Mouse (Mus musculus): ENCODE data around the gene Supt5. TPM values are rescaled to one million over a fixed set of nuclear protein-coding genes. Genes with fewer than 3 reads are reported as not detected.

Supt5 gene
- total RNA-seq, 2 experiments from 2014 or later, result 113 to 123 TPM

- no peak for DNase-seq (ENCODE audit: low spot score in 2 of 2)
Measured at GRCm38 (mm10) chr7:28354113-28354581, 15.6 kb upstream of the Supt5 start.

DNA sequence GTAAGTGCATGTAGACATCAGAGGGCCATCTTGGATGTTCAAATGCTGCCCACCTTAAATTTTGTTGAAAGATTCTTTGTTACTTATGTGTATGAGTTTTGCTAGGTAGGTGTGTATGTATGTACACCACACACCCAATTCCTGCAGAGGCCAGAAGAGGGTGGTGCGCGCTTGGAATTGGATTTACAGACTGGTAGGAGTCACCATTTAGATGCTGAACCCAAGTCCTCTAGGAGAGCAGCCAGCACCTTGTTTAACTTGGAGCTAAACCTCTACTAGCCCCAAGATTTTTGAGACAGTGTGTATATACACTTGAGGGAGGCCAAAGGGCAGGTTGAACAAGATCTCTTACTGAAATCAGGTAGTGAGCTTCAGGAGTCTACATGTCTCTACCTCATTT, 14.7 kb upstream of the Supt5 start:
- DNase-seq (ENCODE audit: low spot score in 2 of 2), result no peak

GRCm38 (mm10) chr7:28351676-28352191, 13.2 kb upstream of the Supt5 start:
- DNase-seq (ENCODE audit: low spot score in 2 of 2), result no peak

DNA sequence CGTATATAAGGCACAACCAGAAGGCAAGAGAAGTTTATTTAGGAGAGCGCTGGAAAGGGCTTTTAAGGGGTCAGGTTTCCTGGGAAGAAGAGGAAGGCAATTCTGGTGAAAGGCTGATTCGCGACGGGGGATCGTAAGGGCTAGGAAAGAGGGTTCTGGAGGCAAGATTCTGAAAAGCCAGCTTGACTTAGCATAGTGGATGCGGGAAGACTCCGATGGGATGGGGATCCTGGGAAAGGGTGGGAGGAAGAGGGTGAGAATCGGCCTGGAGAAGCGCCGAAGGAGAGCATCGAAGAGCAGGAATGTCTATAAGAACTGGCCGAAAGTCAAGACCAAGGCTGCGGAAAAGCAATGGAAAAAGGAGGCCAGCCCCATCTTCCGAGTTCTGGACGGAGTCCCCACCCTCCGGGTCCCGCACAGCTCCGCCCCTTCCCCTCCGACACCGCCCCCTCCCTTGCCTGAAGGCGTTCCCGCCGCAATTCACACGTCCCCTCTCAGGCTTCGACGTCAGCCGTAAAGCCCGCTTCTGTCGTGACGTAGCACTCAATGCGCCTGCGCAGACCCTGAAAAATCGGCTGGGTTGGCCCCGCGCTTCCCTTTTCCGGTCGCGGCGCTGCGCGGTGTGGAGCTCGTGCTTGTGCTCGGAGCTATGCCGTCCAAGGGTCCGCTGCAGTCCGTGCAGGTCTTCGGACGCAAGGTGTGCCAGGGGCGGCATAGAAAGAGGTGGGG, 11.8 kb upstream of the Supt5 start, which contains the start of gene Rps16:
Gene Rps16, plus strand, starts transcription at position 498 of the 729 bp plus-strand sequence.
- DNase-seq (ENCODE audit: low spot score in 2 of 2), result peak; percentile 97 to 99

DNA sequence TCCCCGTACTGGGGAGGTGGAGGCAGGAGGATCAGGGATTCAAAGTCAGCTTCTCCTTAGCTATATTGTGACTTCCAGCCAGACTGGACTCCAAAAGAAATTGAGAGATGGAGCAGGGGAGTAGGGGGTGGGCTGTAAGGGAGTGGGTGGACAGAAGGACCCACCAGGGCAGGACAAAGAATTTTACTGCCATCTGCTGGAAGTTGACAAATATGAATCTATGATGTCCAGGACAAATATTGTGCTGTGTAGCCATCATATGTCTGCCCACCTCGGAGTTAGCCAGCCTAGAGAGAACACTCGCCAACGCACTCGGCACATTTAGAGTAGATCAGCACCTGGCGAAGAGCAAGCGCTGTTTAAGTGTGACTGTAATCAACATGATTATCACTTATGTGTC, 10.1 kb upstream of the Supt5 start:
- DNase-seq (ENCODE audit: low spot score in 2 of 2), result no peak

GRCm38 (mm10) chr7:28347746-28348145, 9.2 kb upstream of the Supt5 start:
- no peak for DNase-seq (ENCODE audit: low spot score in 2 of 2)

GRCm38 (mm10) chr7:28344637-28345036, 6.1 kb upstream of the Supt5 start:
- DNase-seq (ENCODE audit: low spot score in 2 of 2), result no peak

DNA sequence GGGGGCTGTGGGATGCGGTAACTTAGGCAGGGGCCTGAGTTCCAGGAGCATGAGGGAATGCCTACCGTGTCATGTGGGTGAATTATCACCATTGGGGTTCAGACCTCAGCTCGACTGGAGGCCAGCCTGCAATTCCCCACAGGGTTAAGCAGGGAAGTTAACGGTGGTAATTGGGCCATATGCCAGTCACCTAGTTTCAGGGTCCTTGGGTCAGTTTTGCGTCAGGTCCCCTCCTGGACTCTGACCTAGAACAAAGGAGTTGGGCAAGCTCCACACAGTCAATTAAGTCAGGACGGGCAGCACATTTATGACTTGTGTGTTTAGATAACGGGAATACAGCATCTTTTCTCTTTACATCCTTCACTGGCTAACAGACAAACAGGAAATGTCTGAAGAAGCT, 2.8 kb upstream of the Supt5 start:
- peak in 1 of 2 experiments; percentile 3 for DNase-seq (ENCODE audit: low spot score in 2 of 2)

- DNase-seq (ENCODE audit: low spot score in 2 of 2), result peak in 1 of 2 experiments; percentile 40
Measured at GRCm38 (mm10) chr7:28339213-28339917, 819 bp upstream of the Supt5 start.

- no peak for DNase-seq (ENCODE audit: low spot score in 2 of 2)
Measured at GRCm38 (mm10) chr7:28335471-28335870, 3.1 kb downstream of the Supt5 start.

DNA sequence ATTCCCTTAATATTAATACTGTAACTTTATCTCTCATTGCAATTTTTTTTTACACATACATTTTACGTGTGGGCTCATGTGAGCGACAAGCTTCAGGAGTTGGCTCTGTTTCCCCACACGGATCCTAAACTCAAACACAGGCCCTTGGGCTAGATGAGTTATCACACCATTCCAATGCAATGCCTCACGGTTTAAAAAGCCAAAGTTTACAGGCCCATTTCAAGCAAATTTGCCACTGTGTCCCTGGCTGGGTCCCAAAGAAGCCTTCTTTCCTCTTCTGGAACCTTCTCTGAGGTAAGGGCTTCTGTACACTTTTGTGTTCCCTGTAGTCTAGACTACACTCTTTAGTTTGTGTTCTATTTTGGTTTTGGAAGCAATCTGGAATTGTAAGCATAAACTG, 4.0 kb downstream of the Supt5 start:
- no peak for DNase-seq (ENCODE audit: low spot score in 2 of 2)

- DNase-seq (ENCODE audit: low spot score in 2 of 2), result no peak
Measured at GRCm38 (mm10) chr7:28328260-28328659, 10.3 kb downstream of the Supt5 start.

DNA sequence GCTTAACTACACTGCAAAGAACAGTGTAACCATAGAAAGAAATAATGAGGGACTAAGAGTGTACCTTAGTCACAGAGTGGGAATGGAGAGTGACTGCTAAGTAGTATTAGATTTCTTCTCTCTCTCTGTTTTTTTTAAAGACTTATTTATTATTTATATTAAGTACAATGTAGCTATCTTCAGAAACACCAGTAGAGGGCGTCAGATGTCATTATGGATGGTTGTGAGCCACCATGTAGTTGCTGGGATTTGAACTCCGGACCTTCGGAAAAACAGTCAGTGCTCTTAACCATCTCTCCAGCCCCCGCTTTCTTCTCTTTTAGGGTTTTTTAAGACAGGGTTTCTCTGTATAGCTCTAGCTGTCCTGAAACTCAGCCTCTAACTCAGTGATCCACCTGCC, 12.1 kb downstream of the Supt5 start:
- DNase-seq (ENCODE audit: low spot score in 2 of 2), result no peak

- no peak for DNase-seq (ENCODE audit: low spot score in 2 of 2)
Measured at GRCm38 (mm10) chr7:28325293-28325692, 13.3 kb downstream of the Supt5 start.

- no peak for DNase-seq (ENCODE audit: low spot score in 2 of 2)
Measured at GRCm38 (mm10) chr7:28321974-28322720, 16.4 kb downstream of the Supt5 start.

DNA sequence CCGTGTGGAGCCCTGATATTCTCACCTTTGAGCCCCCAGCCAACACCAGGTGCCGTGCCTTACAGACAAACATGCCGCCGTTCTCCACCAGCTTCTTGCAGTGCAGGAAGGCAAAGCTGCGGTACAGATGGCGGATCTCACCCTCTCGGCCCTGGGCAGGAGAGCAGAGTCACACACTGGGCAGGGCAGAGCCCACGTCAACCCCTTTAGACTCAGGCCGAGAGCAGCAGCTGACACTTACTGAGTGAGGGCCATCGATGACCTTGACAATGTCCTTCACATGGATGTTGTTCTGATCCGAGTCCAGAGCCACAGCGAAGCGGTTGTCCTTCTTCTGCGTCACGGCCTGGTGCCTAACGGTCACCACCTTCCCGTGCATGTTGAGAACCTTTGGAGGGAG, 19.8 kb downstream of the Supt5 start:
- no peak for DNase-seq (ENCODE audit: low spot score in 2 of 2)

DNA sequence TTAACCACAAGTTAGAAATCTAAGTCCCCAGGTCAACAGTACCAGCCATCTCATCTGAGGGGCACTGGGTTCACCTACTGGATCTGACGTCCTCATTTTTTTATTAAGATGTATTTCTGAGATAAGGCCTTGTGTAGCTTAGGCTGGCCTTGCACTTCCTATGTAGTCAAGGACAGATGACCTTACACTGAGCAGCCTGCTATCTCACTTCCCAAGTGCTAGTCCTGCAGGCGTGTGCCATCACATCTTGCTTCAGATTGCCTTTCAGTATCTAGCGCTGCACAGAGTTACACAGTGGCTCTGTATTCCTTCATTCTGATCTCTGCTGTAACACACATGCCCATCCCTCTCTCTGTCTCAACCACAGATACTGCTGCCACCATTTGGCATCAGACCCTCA, 20.5 kb downstream of the Supt5 start:
- DNase-seq (ENCODE audit: low spot score in 2 of 2), result no peak

DNA sequence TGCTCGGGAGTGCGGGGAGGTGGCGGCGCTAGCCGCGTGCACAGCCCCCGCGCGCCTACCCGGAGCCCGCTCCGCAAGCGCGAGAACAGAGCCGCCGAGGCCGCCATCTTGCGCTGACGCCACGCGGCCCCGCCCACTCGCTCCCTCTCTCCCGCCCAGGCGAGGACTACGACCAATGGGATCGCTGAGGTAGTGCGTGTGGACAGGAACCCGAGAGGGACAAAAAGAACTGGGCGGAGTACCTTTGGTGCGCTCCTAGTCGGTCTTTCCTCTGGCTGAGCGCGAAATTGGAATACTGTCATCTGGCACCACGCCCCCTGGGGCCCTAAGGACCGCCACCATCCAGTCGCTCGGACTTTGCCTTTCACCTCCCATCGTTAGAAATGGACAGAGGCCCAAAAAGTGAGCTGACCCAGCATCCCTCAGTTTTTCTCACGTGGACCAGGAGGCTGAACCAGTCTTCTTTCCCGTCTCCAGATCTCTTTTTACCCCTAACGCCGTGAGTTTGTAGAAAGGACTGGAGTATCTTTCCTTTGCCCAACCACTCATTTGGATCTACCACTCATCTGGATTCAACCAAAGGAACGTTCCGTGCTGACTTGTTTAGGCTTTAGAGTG, 26.5 kb downstream of the Supt5 start, which contains the start of gene Timm50:
Gene Timm50, minus strand, starts transcription at position 147 of the 618 bp plus-strand sequence.
- peak; percentile 93 to 96 for DNase-seq (ENCODE audit: low spot score in 2 of 2)

DNA sequence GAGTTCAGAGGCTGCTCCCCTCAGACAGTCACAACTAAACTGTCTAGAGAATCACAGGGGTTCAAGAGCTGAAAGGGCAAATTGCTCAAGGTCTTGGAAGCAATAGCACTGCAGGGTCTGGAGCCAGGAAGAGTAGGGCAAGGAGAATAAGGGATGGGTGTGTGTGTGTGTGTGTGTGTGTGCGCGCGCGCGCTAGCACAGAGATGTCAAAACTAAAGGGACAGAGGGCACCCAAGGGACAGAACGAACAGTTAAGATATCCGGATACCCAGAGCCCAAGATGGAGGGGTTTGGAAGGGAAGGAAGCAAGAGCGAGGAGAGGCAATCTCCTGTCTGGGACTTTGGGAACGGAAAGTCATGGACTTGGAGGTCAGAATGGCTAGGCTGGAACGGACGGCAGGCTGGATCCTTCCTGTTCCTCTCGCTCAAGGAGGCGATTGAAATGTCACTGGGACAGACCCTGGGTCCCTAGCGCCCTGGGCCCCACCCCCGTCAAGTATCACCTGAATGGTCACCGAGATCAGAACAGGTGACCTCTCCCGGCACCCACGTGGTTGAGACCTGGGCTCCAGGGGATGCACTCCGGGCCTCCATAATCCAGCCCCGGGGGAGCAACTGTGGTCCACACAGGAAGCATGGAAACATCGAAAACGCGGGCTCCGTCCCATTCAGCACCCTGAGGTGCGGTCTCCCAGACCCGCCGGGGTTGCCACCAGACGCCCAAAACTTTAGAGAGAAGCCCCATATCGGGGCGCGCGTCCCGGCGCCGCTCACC, 27.2 kb downstream of the Supt5 start:
- peak in 1 of 2 experiments; percentile 22 for DNase-seq (ENCODE audit: low spot score in 2 of 2)

DNA sequence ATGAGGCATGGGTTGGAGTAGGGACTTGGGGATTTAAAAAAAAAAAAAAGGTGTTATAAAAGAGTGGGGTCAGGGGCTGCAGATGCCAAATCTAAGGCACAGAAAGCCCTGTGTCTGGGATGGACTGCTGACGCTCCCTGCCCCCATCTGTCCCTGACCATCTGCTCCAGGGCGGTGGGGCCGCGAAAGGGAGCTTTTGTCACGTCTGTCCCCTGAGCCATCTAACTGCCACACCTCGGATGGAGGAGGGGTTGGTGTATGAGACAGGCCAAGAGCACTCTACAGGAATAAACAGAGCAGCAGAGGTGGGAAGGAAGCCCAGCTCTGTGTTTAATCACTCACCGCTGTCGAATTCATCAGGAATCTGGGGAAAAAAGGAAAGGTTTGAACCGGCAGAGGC, 28.8 kb downstream of the Supt5 start:
- DNase-seq (ENCODE audit: low spot score in 2 of 2), result no peak

Measured in adrenal gland, postnatal 4 days (tissue).